Mouse (Mus musculus) stomach, embryonic 14.5 days (tissue): ENCODE results near the gene Zfp821. TPM values are rescaled to one million over a fixed set of nuclear protein-coding genes. Genes with fewer than 3 reads are reported as not detected.

Experiments
- ATAC-seq: fragments of 200-750 bp; cut with Nextera tagmentation; 2 replicates; pipeline ENCODE4 v1.8.0; 2017; ENCODE audit warnings: low read depth, moderate TSS enrichment; ENCODE audit not compliant: insufficient number of reproducible peaks, insufficient read depth, low FRiP score
- H3K27ac ChIP-seq: fragments of 300-500 bp; sonication (generic); 2 replicates; pipeline ENCODE4 v1.5.1; 2014; ENCODE audit warnings: mild to moderate bottlenecking, low read length, moderate library complexity, mixed read lengths
- H3K27me3 ChIP-seq: fragments of 300-500 bp; sonication (generic); 2 replicates; pipeline ENCODE4 v1.6.1; 2014; ENCODE audit warnings: low read length, control low read depth, mixed read lengths; ENCODE audit not compliant: control insufficient read depth, insufficient read depth
- H3K36me3 ChIP-seq: fragments of 300-500 bp; sonication (generic); 2 replicates; pipeline ENCODE4 v1.6.1; 2014; ENCODE audit warnings: mild to moderate bottlenecking, control low read depth, low read length, moderate library complexity, mixed read lengths; ENCODE audit not compliant: control insufficient read depth, insufficient read depth
- H3K4me1 ChIP-seq: fragments of 300-500 bp; sonication (generic); 2 replicates; pipeline ENCODE4 v1.6.1; 2014; ENCODE audit warnings: low read length, control low read depth, mixed read lengths; ENCODE audit not compliant: control insufficient read depth, insufficient read depth
- H3K4me2 ChIP-seq: fragments of 300-500 bp; sonication (generic); replicated peaks from 2 replicates; pipeline ENCODE4 v1.6.1; 2014; ENCODE audit warnings: low read depth, low read length, control low read depth
- H3K4me3 ChIP-seq: fragments of 300-500 bp; sonication (generic); 2 replicates; pipeline ENCODE4 v1.5.1; 2014; ENCODE audit warnings: low read depth, low read length, control low read depth
- H3K9ac ChIP-seq: fragments of 300-500 bp; sonication (generic); replicated peaks from 2 replicates; pipeline ENCODE4 v1.6.1; 2014; ENCODE audit warnings: low read depth, mild to moderate bottlenecking, control low read depth, low read length, moderate library complexity, mixed read lengths
- H3K9me3 ChIP-seq: fragments of 300-500 bp; sonication (generic); 2 replicates; pipeline ENCODE4 v1.6.1; 2016; ENCODE audit warnings: low read depth, low read length, control low read depth; ENCODE audit not compliant: control insufficient read depth
- WGBS: fragments of 180-500 bp; shearing (Covaris S2); extraction: QIAGEN DNeasy Blood & Tissue Kit; methylation state at CpG from one replicate; pipeline ENCODE4 v1.1.7; 2014; 5-methylcytosine and 5-hydroxymethylcytosine counted together
- polyA plus RNA-seq: library from polyadenylated mRNA; unstranded; fragments of >200 nt; fragmentation: Nextera tagmentation; extraction: Ambion mirVana; gene quantifications from 2 replicates; pipeline ENCODE4 v1.2.1, GENCODE M21; 2014

Zfp821 gene
- polyA plus RNA-seq, 1 experiment from 2014 or later: 29.7 TPM

DNA sequence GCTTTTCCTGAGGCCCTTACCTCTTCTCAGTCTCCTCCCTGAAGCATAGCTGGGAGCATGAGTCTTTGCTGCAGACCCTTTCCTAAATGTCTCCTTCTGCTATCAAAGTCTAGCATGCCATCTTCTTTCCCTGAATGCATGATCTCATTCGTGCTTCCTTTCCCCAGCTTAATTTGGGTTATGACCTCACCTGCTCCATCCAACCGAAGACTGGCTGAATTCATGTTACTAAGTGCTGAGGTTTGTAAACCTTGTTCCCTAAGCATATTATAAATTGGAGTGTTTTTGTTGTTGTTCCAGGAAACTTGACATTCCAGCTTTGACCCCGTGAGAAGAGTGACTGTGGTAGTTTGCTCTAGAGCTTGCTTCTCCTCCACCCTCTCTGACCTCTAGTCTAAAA, 28.7 kb downstream of the Zfp821 start:
- peaks cover 10% of the 10 kb centered on the region; the same call in 1 of the 2 replicates for H3K4me1 ChIP-seq
- no peak overlapping the region for H3K9ac ChIP-seq
- H3K36me3 ChIP-seq: peaks cover 33% of the 10 kb centered on the region
- H3K27me3 ChIP-seq: no peaks in the 10 kb centered on the region
- WGBS: 84% methylated on average over 3 of the region's 3 CpGs
- no peaks in the 10 kb centered on the region for H3K9me3 ChIP-seq
- no peak overlapping the region for H3K27ac ChIP-seq
- H3K4me3 ChIP-seq: no peak overlapping the region
- H3K4me2 ChIP-seq: no peak overlapping the region
- no peak for ATAC-seq

DNA sequence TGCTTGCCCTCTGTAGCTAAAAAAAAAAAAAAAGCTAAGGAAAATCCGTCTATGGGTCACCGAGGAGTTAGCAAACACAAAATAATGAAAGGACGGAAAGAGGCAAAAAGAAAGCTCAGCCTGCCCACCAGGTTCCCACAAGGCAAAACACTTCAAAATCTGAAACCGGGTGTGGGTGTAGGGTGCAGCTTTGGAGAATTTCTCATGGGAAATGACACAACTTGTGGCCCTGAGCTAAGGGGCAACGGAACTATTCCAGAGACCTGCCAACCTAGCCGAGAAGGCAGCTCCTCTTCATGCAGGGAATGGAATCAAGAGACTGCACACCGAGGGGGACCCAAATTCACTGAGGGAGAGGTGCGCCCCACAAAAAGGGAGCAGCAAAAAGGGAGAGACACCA, 31.5 kb downstream of the Zfp821 start:
- H3K4me1 ChIP-seq: peaks cover 10% of the 10 kb centered on the region; the same call in 1 of the 2 replicates
- H3K4me3 ChIP-seq: peak overlapping the region; percentile 97
- peak overlapping the region; percentile 63; the same call in 1 of the 2 replicates for H3K27ac ChIP-seq
- peak overlapping the region; percentile 86 for H3K4me2 ChIP-seq
- no peaks in the 10 kb centered on the region for H3K27me3 ChIP-seq
- no peak for ATAC-seq
- peaks cover 24% of the 10 kb centered on the region for H3K36me3 ChIP-seq
- 5% methylated on average over 8 of the region's 8 CpGs for WGBS
- no peaks in the 10 kb centered on the region for H3K9me3 ChIP-seq
- H3K9ac ChIP-seq: peak overlapping the region; percentile 97

DNA sequence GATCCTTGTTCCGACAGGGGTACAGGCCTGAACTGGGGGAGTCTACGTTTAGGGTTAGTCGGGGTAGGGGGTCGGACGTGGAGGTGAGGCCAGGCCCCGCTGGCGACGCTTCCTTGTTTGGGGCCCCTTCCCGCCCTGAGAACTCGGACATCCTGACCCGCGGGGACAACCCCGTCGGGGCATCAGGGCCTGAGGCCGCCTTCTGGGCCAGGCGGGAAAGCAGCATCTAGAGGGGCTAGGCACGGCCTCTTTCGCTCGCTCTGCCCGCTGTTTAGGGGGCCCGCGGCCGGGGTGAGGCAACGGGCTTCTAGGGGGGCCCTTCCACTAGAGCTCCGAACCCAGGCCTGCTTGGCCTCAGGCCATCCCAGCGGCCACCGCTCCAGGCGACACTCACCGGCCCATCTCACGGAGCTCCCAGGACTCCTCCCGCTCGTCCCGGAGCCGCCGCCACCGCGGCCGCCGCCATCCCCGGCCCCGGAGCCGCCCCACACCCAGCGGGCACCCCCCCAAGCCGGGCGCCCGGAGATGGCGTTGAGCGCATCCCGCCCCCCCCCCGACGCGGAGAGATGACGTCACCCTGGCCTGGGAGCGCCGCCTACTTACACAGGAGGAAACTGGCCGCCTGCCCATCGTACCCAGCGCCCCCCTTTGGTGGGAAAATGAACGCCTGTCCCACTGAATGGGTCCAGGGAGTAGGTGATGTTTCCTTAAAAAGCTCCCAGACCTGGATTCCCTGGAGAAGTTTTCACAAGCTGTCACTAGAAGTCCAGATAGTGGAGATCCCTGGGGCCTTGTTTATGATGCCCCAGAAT, 32.1 kb downstream of the Zfp821 start, which contains the start of gene Atxn1l:
Gene Atxn1l, minus strand, starts transcription at position 503 of the 812 bp plus-strand sequence.
- peaks cover 19% of the 10 kb centered on the region for H3K36me3 ChIP-seq
- no peaks in the 10 kb centered on the region for H3K27me3 ChIP-seq
- H3K27ac ChIP-seq: peak within 1 kb of the TSS; percentile 63; the same call in 1 of the 2 replicates
- H3K9me3 ChIP-seq: no peaks in the 10 kb centered on the region
- H3K4me3 ChIP-seq: peak within 1 kb of the TSS; percentile 97
- peak within 1 kb of the TSS; percentile 86 for H3K4me2 ChIP-seq
- peak; percentile 86 for ATAC-seq
- peak within 1 kb of the TSS; percentile 97 for H3K9ac ChIP-seq
- H3K4me1 ChIP-seq: peaks cover 10% of the 10 kb centered on the region; the same call in 1 of the 2 replicates
- under 1% methylated on average over 59 of the region's 59 CpGs for WGBS

DNA sequence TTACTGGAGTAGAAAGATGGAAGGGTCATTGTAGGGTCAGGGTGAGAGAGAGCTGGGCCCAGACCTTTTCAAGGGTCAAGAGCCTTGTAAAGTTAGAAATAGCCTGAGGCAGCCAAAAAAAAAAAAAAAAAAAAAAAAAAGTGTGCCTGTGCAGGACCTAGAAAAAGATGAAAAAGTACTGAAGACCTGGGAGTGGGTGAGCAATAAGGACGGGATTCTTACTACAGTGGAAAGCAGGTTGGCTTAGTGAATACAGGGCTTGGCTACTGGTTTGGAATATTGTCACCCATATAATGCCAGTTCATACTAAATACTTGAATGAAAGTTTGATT, 32.7 kb downstream of the Zfp821 start:
- Histone ChIP-seq H3K27me3 (no peaks in the 10 kb centered on the region), H3K27ac (no peak overlapping the region), H3K4me1 (peaks cover 10% of the 10 kb centered on the region; the same call in 1 of the 2 replicates), H3K9ac (no peak overlapping the region), H3K36me3 (peaks cover 15% of the 10 kb centered on the region), H3K4me3 (peak overlapping the region; percentile 97), H3K4me2 (peak overlapping the region; percentile 86; the same call in 1 of the 2 replicates), H3K9me3 (no peaks in the 10 kb centered on the region)
- WGBS: 82% methylated on average over 1 of the region's 1 CpGs
- no peak for ATAC-seq

DNA sequence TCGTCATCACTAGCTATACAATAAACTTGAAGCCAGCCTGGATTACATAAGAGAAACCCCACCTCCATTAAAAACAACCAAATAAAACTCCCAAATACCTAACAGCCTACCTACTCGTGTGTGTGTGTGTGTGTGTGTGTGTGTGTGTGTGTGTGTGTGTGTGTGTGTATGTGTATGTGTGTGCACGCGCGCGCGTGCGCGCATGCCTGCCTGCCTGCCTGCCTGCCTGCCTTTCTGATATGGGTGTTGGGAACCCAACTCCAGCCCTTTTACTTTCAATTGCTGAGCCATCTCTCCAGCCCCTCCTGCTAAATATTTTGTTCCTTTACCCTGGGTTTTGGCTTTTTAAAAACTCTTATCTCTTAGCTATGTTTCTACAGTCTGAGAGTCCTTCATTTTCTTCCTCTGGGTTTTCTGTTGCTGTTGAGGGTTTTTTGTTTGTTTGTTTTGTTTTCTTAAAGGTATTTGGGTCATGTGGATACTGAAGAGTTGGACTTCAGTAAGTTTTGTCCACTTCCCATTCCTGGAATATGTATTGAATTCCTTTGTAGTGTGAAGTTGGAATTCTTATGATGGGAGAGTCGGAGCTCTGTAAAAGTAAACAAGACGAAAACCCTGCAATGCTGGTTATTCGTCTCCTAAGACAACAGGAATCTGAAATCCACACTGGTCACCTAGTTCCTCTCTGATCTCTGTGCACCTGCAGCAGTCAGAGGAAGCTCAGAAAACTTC, 42.3 kb downstream of the Zfp821 start:
- H3K27ac ChIP-seq: no peak overlapping the region
- no peak for ATAC-seq
- 69% methylated on average over 12 of the region's 12 CpGs for WGBS
- H3K4me2 ChIP-seq: no peak overlapping the region
- H3K9ac ChIP-seq: no peak overlapping the region
- no peaks in the 10 kb centered on the region for H3K27me3 ChIP-seq
- H3K4me1 ChIP-seq: no peaks in the 10 kb centered on the region
- no peak overlapping the region for H3K4me3 ChIP-seq
- H3K9me3 ChIP-seq: no peaks in the 10 kb centered on the region
- no peaks in the 10 kb centered on the region for H3K36me3 ChIP-seq

DNA sequence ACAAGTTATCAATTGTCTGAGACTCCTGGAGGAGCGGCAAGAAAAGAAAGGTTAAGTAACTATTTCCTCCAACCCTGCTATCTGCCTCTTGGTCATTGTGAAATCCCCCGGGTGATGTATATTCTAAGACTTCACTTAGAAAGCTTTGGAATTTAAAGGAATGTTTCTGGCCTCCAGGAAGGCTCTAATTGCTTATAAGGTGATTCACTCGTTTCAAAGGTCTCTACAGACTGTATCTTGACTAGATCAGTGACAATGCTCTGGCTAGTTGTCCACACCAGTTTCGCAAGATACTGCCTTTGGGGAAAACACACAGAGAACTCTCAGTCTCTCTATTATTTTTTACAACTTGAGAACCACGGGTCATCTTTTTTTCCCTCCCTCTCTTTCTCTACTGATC, 44.9 kb downstream of the Zfp821 start:
- Histone ChIP-seq H3K36me3 (no peaks in the 10 kb centered on the region), H3K9me3 (no peaks in the 10 kb centered on the region), H3K4me2 (no peak overlapping the region), H3K4me1 (no peaks in the 10 kb centered on the region), H3K27ac (no peak overlapping the region), H3K27me3 (no peaks in the 10 kb centered on the region), H3K4me3 (no peak overlapping the region), H3K9ac (no peak overlapping the region)
- 48% methylated on average over 5 of the region's 5 CpGs for WGBS
- no peak for ATAC-seq

DNA sequence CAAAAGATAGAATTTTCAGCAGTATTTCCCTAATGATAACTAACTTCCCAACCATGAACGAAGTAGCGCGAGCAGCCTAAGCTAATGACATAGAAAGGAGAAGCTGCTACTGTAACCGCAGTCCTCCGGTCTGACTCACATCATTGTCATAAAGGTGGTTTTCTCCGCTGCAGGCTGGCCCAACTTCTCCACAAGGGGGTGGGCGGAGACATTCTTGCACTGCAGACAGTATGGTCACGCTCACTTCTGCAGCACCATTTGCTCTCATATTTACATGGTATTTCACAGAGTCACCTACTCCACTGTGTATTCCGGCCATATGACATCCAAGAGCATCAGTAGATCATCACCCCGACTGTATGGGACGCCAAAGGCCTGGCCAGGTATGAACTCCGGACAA, 45.4 kb downstream of the Zfp821 start:
- H3K4me2 ChIP-seq: no peak overlapping the region
- H3K27me3 ChIP-seq: no peaks in the 10 kb centered on the region
- no peak overlapping the region for H3K4me3 ChIP-seq
- H3K4me1 ChIP-seq: no peaks in the 10 kb centered on the region
- WGBS: 63% methylated on average over 12 of the region's 12 CpGs
- H3K27ac ChIP-seq: no peak overlapping the region
- H3K9me3 ChIP-seq: no peaks in the 10 kb centered on the region
- no peaks in the 10 kb centered on the region for H3K36me3 ChIP-seq
- ATAC-seq: no peak
- no peak overlapping the region for H3K9ac ChIP-seq

DNA sequence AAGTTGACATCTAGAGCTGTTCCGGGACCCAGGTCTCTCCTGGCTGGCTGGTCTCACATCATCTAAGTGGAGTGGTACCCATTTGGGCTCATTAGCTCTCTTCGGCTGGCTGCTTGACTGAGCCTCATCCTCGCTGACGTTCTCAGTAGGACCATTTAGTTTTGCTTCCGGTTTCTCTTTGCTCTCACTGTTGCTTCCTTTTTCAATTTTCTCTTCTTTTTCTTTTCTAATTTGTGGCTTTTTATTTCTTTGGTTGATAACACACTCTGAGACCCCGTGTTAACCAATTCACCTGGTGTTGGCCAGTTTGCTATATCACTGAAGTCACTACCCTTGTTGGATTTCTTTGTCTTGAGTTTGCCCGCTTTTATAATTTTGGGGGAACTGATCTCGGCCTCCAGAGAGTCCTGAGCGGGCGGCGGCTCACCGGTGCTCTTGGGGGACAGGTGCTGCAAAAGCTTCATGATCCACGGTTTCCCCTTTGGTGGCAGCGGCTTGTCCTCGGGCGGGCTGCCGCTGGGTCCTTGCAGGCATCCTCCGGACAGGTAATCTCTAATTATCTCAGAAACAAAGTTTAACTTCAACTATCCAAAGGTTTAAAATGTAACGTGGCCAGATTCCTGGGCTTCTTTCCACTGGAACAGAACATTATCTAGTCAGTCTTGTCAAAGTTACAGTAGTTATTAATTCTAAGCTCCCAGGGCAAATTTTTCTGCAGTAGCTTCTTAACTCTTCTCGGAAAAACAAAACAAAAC, 46.6 kb downstream of the Zfp821 start:
- no peak for ATAC-seq
- Histone ChIP-seq H3K27me3 (no peaks in the 10 kb centered on the region), H3K4me2 (no peak overlapping the region), H3K36me3 (no peaks in the 10 kb centered on the region), H3K9ac (no peak overlapping the region), H3K9me3 (no peaks in the 10 kb centered on the region), H3K4me1 (no peaks in the 10 kb centered on the region), H3K4me3 (no peak overlapping the region), H3K27ac (no peak overlapping the region)
- WGBS: 87% methylated on average over 20 of the region's 20 CpGs
